Mouse (Mus musculus): ENCODE results near the gene Acox1.

Acox1 gene

GRCm38 (mm10) chr11:116212847-116213246 lies 14.0 kb upstream of the Acox1 start:
- in situ Hi-C loops (cut with MboI), result no loop called here

GRCm38 (mm10) chr11:116210696-116211095 lies 11.9 kb upstream of the Acox1 start:
- in situ Hi-C loops (cut with MboI), result no loop called here

GRCm38 (mm10) chr11:116209257-116209656 lies 10.4 kb upstream of the Acox1 start:
- in situ Hi-C loops (cut with MboI), result no loop called here

DNA sequence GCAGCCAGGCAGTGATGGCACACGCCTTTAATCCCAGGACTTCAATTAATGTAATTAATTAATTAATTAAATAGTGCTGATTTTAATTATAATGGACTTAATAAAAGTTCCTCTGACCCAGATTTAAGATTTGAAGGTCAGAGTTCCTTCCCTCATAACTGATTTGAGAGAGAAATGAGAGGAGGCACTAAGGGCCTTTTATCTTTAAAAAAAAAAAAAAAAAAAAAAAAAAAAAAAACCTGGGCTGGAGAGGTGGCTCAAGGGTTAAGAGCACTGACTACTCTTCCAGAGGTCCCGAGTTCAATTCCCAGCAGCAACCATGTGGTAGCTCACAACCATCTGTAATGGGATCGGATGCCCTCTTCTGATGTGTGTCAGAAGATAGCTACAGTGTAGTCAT lies 9.8 kb upstream of the Acox1 start:
- in situ Hi-C loops (cut with MboI), result no loop called here

GRCm38 (mm10) chr11:116206678-116207077 lies 7.8 kb upstream of the Acox1 start:
- in situ Hi-C loops (cut with MboI), result no loop called here

DNA sequence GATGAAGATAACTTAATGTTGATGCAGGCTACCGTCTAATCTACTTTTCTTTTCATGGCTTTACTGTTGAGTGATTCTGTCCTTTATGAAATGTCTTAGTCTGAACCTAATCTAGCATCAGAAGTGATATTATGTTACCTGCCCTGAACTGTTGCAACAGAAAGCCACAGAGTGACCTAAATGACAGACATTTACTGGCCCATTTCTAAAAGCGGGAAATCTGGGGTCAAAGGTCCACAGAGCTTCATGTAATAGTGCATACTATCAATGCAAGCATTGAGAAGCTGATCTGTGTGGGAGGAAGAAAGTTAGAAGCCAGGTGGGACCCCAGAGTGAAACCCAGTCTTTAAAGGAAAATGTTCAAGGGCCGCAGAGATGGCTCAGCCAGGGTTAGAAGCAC lies 4.3 kb upstream of the Acox1 start:
- in situ Hi-C loops (cut with MboI), result no loop called here

DNA sequence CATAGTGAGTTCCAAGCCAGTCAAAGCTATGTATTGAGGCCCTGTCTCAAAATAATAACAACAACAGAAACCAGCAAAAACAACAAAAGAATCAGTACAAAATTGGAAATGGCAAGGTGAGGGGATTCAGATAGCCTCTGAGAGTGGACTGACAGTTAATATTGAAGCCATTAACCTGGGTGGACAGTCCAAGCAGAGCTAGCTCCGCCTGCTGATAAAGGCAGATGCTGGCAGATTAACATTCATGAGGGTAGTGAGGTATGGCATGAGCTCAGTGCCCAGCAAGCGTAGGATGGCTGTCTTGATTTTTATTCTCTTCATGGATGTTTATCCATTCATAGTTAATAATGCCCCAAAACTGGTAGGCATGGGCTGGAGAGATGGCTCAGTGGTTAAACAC lies 2.3 kb upstream of the Acox1 start:
- in situ Hi-C loops (cut with MboI), result no loop called here

DNA sequence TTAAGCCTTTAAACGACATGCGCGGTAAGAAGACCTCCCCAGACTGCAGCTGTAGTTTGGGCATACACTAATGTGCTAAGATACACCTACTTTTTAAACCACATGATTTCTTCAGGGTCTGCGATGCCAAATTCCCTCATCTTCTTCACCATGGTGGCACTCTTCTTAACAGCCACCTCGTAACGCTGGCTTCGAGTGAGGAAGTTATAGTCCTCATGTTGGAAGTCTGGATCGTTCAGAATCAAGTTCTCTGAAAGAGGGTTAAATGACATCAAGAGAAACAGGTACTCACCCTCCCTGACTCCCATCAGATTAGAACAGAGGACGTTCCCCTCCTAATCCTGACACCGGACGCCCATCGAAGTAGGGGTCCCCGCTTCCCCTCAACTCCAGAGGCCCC lies 713 bp downstream of the Acox1 start:
- in situ Hi-C loops (cut with MboI), result no loop called here

GRCm38 (mm10) chr11:116197584-116197906 lies 1.3 kb downstream of the Acox1 start:
- in situ Hi-C loops (cut with MboI), result no loop called here

DNA sequence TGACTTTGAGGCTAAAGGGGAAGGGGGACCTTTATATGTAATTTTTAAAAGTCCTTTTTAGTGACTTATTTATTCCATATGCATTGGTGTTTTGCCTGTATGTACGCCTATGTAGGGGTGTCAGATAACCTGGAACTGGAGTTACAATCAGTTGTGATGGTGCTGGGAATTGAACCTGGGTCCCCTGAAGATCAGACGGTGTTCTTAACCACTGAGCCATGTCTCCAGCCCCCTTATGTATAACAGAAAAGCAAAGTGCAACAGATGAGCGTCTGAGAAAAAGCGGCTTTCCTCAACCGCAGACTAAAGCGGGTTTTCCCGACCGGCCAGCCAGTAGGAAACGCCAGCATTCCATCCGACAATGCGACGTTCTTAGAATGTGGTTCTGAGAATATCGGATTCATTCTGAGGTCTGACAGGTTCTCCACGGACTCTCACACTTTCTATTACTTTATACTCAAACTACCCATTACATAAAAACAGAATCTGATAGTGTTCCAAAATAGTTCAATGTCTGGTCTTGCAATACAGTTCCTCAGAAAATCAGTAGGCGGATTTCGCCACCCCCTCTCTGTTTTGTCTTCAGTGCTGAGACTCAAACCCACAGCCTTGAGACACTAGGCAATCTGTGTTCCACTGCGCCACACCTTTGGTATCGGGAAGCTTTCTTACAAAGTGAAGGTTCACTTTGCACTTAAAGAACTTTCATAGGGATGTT lies 1.8 kb downstream of the Acox1 start:
- in situ Hi-C loops (cut with MboI), result no loop called here

- in situ Hi-C loops (cut with MboI), result no loop called here
Measured at GRCm38 (mm10) chr11:116196336-116196735, 2.5 kb downstream of the Acox1 start.

- in situ Hi-C loops (cut with MboI), result no loop called here
Measured at GRCm38 (mm10) chr11:116195252-116195651, 3.6 kb downstream of the Acox1 start.

DNA sequence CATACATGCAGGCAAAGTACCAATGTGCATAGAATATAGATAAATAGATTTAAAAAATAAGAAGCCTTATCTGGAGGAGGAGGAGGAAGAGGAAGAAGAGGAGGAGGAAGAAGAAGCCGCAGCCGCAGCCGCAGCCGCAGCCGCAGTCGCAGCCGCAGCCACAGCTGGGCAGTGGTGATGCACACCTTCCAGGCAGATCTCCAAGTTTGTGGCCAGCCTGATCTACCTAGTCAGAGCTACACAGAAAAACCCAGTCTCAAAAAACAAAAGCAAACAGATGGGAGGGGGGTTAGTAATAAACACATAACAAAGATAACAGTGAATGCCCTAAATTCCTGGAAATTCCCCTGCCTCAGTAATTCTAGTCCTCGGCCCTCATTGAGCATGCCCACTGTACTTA lies 4.2 kb downstream of the Acox1 start:
- in situ Hi-C loops (cut with MboI), result no loop called here

GRCm38 (mm10) chr11:116187226-116187930 lies 11.5 kb downstream of the Acox1 start:
- in situ Hi-C loops (cut with MboI), result no loop called here

- in situ Hi-C loops (cut with MboI), result no loop called here
Measured at GRCm38 (mm10) chr11:116186360-116186759, 12.5 kb downstream of the Acox1 start.

DNA sequence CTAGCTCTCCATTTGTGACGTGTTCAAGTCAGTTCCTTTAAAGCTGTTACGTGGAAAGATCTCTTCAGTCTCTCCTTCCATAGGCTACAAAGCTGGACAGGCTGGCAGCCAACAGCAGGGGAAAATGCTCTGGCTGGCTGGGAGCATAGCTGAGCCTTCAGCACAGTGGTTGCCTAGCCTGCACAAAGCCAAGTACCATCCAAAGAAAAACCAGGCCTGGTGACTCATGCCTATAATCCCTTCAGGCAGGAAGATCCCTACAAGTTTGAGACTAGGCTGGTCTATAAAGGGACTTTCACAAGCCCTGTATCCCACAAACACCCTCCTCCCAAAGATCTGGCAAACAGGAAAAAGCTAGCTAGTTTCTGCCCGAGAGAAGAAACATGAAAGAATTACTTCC lies 13.0 kb downstream of the Acox1 start:
- in situ Hi-C loops (cut with MboI), result no loop called here

DNA sequence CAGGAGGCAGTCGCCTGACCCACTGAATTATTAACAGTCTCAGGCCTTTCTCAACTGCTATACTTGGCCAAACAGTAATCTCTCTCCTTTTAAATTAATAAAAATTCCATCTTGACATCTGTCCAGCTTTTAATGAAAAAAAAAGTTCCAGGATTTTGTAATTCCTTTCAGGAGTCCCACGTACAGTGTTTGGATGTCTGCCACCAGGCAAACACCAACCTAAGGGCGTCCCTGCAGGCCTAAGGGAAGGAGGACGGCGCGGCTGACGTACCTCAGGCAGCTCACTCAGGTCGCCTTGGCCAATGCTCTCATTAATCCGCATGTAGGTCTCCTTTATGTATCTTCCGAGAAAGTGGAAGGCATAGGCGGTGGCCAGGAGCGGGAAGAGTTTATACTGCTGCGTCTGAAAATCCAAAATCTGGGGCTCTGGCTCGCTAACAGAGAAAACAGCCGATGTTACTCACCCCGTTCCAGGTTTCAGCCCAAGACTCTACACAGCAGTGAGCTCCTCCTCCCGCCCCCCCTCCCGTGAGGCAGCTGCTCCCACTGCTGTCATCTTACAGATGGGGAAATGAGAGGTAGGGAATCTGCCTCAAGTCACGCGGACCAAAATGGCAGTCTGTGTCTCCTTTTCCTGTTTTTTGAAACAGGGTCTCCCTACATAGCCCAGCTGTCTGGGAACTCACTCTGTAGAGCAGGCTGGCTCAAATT lies 20.3 kb downstream of the Acox1 start:
- in situ Hi-C loops (cut with MboI), result no loop called here

DNA sequence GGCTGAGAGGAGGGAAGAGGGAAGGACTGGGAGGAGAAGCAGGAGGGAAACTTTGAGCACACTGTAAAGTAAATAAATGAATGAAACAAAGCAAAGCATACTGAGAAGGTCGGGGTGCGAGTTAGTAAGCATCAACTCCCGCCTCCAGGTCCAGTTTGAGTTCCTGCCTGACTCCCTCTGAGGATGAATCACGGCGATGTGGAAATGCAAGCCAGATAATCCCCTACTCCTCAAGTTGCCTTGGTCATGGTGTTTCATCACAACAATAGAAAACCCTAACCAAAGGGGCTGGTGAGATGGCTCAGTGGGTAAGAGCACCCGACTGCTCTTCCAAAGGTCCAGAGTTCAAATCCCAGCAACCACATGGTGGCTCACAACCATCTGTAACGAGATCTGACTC lies 22.8 kb downstream of the Acox1 start:
- in situ Hi-C loops (cut with MboI), result no loop called here

GRCm38 (mm10) chr11:116174775-116175448 lies 23.9 kb downstream of the Acox1 start:
- in situ Hi-C loops (cut with MboI), result no loop called here

DNA sequence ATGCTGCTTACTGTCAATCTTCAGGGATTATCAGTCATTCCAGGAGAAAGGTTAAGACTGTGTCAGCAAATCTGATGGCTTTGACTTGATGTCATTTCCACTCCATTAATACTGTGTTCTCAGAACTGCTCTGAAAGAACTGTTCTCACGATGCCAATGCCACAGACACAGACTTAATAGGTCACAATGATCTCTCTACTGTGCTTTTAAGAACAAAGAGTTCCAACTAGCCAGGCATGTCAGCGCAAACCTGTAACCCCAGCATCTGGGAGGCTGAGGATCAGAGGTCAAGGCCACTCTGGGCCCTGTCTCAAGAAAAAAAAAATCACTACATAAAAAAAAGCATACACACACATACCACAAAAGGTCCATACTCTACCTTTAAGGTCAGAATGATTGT lies 26.9 kb downstream of the Acox1 start:
- in situ Hi-C loops (cut with MboI), result no loop called here

DNA sequence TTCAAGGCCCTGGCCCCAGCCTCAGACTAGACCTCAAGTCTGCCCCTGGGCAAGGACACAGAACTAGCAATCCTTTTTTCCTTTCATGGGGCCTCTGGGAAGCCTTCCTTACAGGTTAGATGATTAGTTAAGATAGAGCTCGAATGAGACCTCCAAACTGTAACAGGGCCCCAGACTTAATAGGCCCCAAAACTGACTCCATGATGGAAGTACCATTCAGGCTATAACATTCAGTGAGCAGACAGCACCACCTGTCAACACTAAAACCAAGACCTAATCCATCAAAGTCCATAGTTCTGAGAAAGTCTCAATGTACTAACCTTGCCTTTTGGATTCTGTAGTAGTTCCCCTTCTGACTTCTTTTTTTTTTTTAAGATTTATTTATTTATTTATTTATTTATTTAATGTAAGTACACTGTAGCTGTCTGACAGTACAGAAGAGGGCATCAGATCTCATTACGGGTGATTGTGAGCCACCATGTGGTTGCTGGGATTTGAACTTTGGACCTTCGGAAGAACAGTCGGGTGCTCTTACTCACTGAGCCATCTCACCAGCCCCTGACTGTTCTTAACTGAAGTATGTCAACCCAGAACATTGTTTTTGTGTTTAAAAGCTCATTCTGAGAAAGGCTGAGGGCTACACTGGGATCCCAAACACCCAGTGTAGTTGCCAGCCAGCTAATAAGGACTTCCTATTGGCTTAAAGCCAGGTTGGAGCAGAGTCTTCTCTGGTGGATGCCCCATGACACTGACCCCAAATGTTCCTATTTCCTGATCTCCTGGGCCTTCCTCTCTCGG lies 28.6 kb downstream of the Acox1 start:
- in situ Hi-C loops (cut with MboI), result no loop called here

DNA sequence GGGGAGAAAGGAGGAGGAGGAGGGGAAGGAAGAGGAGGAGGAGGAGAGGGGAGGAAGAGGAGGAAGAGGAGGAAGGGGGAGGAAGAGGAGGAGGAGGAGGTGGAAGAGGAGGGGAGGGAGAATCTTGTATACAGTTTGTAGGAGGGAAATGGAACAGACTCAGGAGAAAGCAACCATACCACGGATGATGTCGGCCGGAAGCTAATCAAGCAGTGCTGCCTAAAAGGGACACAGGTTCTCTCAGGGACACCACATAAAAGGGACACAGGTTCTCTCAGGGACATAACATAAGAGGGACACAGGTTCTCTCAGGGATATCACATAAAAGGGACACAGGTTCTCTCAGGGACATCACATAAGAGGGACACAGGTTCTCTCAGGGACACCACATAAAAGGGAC lies 29.6 kb downstream of the Acox1 start:
- in situ Hi-C loops (cut with MboI), result no loop called here
